Mouse (Mus musculus) forebrain, embryonic 11.5 days (tissue): ENCODE results near the gene Dock4. TPM values are rescaled to one million over a fixed set of nuclear protein-coding genes. Genes with fewer than 3 reads are reported as not detected.

Source experiments
- polyA plus RNA-seq: library from polyadenylated mRNA; unstranded; fragments of >200 nt; fragmentation: Nextera tagmentation; extraction: Ambion mirVana; gene quantifications from 2 replicates; pipeline ENCODE4 v1.2.1, GENCODE M21; 2014

The Dock4 gene
- polyA plus RNA-seq, 1 experiment from 2014 or later, result 18.7 TPM

Other genes starting within 250 kb of the Dock4 start
- gene Lsmem1, start 246.5 kb upstream of the Dock4 start, polyA plus RNA-seq, result not detected in 2 replicates
- 200 and 201 TPM in 2 replicates for gene Ifrd1, start 197.4 kb upstream of the Dock4 start, polyA plus RNA-seq
- gene Zfp277, start 50 bp upstream of the Dock4 start, polyA plus RNA-seq, result 36.5 and 38.7 TPM in 2 replicates